ENCODE assay signal across 8 mouse cellular contexts in genomic region chr5:149375074-149375888, GRCm38 (mm10). TPM values are rescaled to one million over a fixed set of nuclear protein-coding genes. Genes with fewer than 3 reads are reported as not detected.
A peak's percentile ranks its signal among the peaks of the same experiment; 100 is the strongest.
DNase-seq lines count a peak whose midpoint lies in the region; ATAC-seq lines count a peak whose summit lies in the region.

No protein-coding gene starts in this region.

- peaks cover 74% of the 10 kb centered on the region for H3K4me1 ChIP-seq in heart, embryonic 10.5 days
- peaks cover 48% of the 10 kb centered on the region for H3K4me1 ChIP-seq in limb, embryonic 12.5 days (replicated peaks)

- H3K4me3 ChIP-seq in heart, embryonic 10.5 days: peak overlapping the region; percentile 33
- no peak overlapping the region for H3K4me3 ChIP-seq in limb, embryonic 12.5 days (replicated peaks)

- WGBS in heart, embryonic 10.5 days: 30% methylated on average over 14 of the region's 14 CpGs
- 40% methylated on average over 14 of the region's 14 CpGs for WGBS in limb, embryonic 12.5 days

- H3K9ac ChIP-seq in limb, embryonic 12.5 days (replicated peaks): no peak overlapping the region

- no peak for DNase-seq in heart, embryonic 10.5 days (ENCODE audit: low spot score)
- DNase-seq in heart, postnatal 4 days: no peak
- DNase-seq in 3T3-L1 (ENCODE audit: low read depth, low spot score): peak; percentile 36
- DNase-seq in ovary, adult 18-20 months (ENCODE audit: low spot score): no peak
- DNase-seq in cerebellum, postnatal 36 days: no peak
- DNase-seq in left cerebral cortex, adult 11 months (ENCODE audit: low spot score): no peak

- H3K36me3 ChIP-seq in heart, embryonic 10.5 days: no peaks in the 10 kb centered on the region
- H3K36me3 ChIP-seq in limb, embryonic 12.5 days: no peaks in the 10 kb centered on the region

- no peaks in the 10 kb centered on the region for H3K9me3 ChIP-seq in heart, embryonic 10.5 days
- no peaks in the 10 kb centered on the region for H3K9me3 ChIP-seq in limb, embryonic 12.5 days

- peak overlapping the region; percentile 83 for H3K27ac ChIP-seq in heart, embryonic 10.5 days
- H3K27ac ChIP-seq in limb, embryonic 12.5 days: no peak overlapping the region

- H3K27me3 ChIP-seq in heart, embryonic 10.5 days (ENCODE audit: insufficient read depth, poor library complexity, severe bottlenecking): no peaks in the 10 kb centered on the region
- no peaks in the 10 kb centered on the region for H3K27me3 ChIP-seq in limb, embryonic 12.5 days

- ATAC-seq in erythroid progenitor cell, adult 5-6 weeks (replicated peaks; ENCODE audit: low FRiP score, poor library complexity, severe bottlenecking): 0 out of 2 replicates have a peak, but pooled peaks have one; percentile 32
- no peak for ATAC-seq in limb, embryonic 12.5 days (ENCODE audit: insufficient number of reproducible peaks, insufficient read depth, low FRiP score, low TSS enrichment, low read depth)

- H3K4me2 ChIP-seq in limb, embryonic 12.5 days: peak overlapping the region; percentile 32

RNA-seq across cellular contexts. Expression of gene Medag, which starts 36.3 kb away (rescaled TPM):
- 0.26 and 0.62 TPM in 2 replicates for polyA plus RNA-seq in heart, embryonic 10.5 days (2016; fragmentation: Nextera tagmentation; extraction: Ambion mirVana)
- total RNA-seq in heart, postnatal 4 days (2021): 10 to 100 TPM; 14.8 to 14.9 TPM
- not detected in 2 replicates for total RNA-seq in erythroid progenitor cell, adult 5-6 weeks (2015; ENCODE audit: low replicate concordance)
- not detected in 2 replicates for total RNA-seq in erythroid progenitor cell, adult 5-6 weeks (2017; ENCODE audit: low replicate concordance)
- polyA plus RNA-seq in limb, embryonic 12.5 days (2016; fragmentation: Nextera tagmentation; extraction: Ambion mirVana): 0.44 and 0.47 TPM in 2 replicates

Comparison
In these comparisons a context has a peak if more than half of its experiments do, and no peak if none do; other contexts are left out.
1. RNA of gene Medag, which starts 36.3 kb away (total RNA-seq): 14.8 to 14.9 TPM in heart, postnatal 4 days; not detected in erythroid progenitor cell, adult 5-6 weeks; every median in the first group is over 10 times any median in the second.